Mouse (Mus musculus) urinary bladder, adult 18-20 months (tissue): ENCODE data around the gene Fam114a2.
"Not testable (repeated sequence)": the region's sequence is repeated elsewhere in the genome, so short reads cannot be mapped to it uniquely, and the experiment has no call there.

ENCODE experiments used
- DNase-seq, 2 experiments: peaks; one replicate each; pipeline ENCODE4 v3.0.0; 2022; ENCODE audit warnings: low spot score in 2 of 2, mixed read lengths in 2 of 2

Gene Fam114a2

GRCm38 (mm10) chr11:57518091-57518750, at the start of gene Fam114a2, which contains the start of gene Mfap3:
Gene Fam114a2 (minus strand): TSS chr11:57518617.
Gene Mfap3 (plus strand): TSS chr11:57518664.
- peak; percentile 84 to 95 for DNase-seq

DNA sequence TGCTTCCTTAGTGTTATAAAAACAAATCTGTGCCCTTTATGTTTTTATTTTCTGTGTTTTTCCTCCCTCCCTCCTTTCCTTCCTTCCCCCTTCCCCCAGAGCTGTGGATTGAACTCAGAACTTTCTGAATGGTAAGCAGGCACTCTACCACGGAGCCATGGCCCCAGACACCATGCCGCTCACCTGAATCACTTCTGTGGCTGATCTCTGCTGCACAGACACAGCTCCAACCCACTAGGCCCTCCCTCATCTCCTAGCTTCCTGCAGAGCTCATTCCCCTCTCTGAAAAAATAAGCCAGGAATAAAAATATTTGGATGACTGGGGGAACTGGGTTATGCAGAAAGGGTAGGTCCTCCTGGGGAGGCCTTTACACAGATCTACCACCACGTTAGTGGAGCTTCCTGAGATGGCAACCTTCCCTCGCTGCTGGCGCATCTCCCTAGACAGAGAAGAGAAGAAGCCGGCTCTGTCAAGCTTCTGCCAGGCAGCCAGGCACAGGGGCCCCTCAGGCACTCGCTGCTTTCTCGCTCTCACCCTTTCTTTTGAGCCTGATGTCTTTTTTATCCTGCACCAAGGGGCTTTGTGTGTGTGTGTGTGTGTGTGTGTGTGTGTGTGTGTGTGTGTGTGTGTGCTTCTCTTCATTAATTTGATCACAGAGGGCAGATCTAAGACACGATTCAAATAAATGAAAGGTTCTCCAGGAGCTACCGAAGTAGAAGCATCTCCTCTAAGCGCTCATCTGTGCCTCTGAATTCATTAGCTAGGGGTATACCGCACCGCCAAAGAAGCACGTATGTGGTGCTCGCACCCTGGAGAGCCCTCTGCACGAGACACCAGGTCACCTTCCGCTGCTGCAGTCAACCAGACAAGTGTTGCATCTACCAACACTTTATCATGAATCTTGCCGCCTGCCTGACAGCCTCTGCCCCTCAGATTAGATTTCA, 47.9 kb upstream of the Fam114a2 start:
- DNase-seq = no peak

DNA sequence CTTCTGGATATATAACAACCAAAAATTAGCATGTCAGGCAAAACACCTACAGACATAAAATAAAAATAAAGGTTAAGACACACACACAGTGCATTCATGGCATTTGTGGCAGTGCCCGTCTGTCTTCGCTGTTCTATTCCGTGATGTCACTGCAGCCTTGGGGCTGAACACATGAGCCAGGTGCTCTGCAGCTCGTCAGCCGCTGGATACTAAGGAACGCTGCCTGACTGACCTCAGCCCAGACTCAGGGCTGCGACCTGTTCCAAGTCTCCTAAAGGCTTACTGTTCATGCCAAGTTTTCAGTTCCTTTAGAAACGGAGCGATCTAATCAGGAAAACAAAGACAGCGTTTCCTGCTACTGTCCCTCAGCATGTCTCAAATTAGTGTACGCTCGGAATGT, 46.1 kb upstream of the Fam114a2 start:
- no peak for DNase-seq

DNA sequence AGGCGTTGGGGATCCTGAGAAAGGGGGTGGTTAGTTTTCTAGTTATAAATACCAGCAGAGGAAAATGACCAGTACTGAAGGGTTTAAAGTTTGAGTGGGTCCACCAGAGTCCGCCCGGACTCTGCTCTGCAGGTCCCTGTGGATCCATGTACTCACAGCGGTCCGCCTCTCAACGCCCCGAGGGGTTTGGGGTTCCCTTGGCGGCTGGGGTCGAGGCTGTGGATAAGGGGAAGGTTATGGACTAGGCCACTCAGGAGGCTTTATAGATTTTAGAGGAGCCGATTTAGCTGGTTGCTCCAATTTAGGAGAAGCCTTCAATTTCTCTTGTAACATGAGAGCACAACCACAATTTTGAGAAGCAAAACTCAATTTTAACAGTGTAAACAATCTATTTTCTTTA, 39.5 kb upstream of the Fam114a2 start:
- not testable (repeated sequence) for DNase-seq

GRCm38 (mm10) chr11:57553015-57553780, 34.8 kb upstream of the Fam114a2 start:
- DNase-seq = no peak

DNA sequence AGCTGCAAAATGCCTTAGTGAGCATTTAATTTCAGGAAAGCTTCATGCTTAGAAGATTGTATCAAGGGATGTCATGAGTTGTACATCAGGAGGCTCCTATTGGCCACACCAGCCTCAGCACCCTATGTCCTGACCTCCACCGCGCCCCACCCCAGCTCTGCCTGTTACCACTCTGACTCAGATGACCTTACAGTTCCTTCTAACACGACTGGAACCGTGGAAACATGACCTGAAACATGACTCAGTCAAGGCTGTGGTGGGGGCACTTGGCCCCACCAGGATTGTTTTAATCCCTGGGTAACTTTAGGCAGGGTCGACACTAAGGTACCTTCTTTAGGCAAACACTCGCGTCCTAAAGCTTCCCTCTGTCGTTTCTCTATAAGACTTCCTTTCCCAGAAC, 32.6 kb upstream of the Fam114a2 start:
- DNase-seq = no peak

DNA sequence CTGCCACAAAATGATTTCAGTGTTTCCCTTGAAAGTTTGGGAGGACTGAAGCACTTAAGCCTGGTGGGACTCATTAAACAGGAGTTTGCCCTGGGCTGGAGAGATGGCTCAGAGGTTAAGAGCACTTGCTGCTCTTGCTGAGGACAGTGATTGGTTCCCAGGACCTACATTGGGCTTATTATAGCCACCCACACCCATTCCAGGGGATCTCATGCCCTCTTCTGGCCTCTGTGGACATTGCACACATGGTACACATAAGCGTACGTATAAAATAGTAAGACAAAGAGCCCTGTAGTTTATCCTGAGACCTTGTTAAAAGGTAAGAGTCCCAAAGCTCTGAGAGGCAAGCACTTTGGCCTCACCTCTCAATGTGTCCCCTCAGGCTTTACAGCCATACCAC, 31.8 kb upstream of the Fam114a2 start:
- no peak for DNase-seq

DNA sequence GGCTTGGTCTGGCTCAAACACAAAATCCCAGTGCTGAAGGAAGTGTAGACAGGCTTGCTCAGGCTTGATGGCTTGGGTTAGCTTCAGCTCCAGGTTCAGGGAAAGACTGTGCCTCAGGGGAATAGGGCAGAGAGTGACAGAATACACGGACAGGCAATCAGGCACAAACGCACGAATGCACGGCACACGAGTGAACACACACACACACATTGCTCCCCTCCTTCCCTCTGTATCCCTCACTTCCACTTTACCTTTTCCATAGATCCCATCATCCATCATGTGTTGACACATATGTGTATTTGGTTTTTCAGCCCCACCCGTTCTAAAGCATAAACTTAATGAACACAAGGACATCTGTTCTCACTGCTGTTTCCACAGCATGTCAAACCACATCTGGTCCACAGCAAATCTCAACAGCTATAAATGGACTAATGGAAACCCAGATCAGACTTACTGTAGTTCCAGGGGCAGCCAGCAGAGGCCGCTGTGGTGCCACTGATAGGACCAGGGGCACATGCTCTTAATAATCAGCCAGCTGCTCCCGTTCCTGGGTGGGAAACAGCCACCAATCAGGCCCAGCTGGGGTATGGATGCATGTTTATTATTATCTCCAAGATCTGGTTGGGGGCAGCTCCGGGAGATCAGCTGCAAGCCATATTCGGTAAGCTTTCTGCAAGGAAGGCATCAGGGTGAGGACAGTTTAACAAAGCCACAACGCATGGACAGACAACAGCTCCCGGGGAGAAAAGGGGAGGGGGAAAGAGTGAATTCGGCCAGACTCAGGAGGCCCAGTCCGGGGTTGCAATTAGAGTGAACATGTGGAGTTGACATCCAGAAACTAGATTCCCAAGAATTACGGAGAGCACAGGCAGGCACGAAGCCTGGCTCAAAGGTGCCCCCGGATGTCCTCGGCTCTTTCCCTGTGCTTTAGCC, 30.5 kb upstream of the Fam114a2 start:
- DNase-seq = peak; percentile 44 to 75

- no peak for DNase-seq
These were observed 22.3 kb upstream of the Fam114a2 start for GRCm38 (mm10) chr11:57540681-57541080.

GRCm38 (mm10) chr11:57539841-57540418, 21.5 kb upstream of the Fam114a2 start:
- no peak for DNase-seq

GRCm38 (mm10) chr11:57535912-57536311, 17.5 kb upstream of the Fam114a2 start:
- no peak for DNase-seq

GRCm38 (mm10) chr11:57532306-57532705, 13.9 kb upstream of the Fam114a2 start:
- DNase-seq = no peak

- no peak for DNase-seq
These were observed 13.0 kb upstream of the Fam114a2 start for GRCm38 (mm10) chr11:57531300-57531950.

DNA sequence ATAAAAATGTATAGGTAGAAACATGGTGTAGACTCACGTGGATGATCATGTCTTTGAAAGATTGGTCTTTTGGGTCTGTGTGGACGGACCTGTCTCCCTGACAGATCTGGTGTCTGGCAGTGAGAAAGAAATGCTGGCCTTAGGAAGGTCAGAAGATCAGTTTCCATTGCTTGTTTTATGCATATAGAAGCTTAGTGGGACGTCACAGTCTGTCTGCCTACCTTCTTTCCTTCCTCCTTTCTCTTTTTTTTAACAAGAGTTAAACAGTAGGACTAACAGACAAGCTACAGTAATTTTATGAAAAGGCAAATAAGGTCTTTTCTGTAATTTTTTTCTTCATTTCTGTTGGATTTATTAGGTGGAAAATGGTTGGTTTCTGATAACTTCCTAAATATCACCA, 10.7 kb upstream of the Fam114a2 start:
- DNase-seq = no peak

DNA sequence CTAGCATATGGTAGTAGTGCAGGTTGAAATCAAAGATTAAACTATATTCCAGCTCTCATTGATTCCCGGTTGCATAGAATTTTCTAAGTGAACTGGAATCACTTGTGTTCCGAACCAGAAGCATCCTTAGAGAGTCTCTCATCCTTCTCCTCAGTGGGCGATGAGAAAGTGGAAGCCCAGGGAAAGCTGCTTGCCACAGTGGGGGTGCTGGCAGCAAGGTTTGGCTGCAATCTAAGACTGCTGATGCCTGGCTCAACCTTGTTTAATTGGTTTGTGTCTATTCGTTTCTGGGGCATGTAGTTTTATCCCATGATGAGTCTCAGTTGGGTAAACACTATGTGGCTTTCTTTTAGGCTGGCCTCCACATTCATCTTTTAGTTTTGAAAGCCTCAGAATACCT, 9.1 kb upstream of the Fam114a2 start:
- DNase-seq = no peak

- DNase-seq = no peak
These were observed 7.5 kb upstream of the Fam114a2 start for GRCm38 (mm10) chr11:57525900-57526299.

DNA sequence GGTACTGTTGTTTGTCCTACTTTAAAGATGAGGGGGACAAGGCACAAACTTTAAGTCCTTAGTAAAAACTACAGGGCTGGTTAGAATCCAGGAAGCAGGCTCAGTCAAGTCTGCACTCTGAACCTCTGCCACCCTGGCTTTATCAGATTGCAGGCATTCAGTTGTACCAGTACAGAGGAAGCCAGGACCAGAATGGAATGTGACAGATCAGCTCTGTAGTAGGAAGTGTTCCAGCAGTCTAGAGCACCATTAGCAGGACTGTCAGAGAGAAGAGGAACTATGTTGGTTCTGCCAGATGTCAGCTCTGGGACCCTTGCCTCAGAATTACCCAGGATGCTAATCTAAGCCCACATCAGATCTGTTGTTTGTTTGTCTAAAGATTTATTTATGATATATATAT, 6.2 kb upstream of the Fam114a2 start:
- no peak for DNase-seq

DNA sequence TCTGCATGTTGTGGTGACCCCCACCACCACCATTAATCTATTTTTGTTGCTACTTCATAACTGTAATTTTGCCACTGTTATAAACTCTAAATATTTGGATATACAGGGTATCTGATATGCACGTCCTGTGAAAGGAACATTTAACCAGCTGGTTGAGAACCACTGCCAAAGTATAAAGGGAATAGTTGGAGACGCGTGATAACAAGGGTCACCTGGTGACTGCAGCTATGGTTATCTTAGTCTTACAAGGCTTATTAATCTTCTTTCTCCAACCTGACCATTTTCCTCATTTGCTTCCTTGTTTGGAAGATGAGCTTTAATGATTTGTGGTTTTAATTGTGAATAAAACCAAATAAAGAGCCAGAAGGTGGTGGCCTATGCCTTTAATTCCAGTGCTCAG, 5.0 kb upstream of the Fam114a2 start:
- no peak for DNase-seq

- no peak for DNase-seq
These were observed 3.6 kb upstream of the Fam114a2 start for GRCm38 (mm10) chr11:57522046-57522445.

DNA sequence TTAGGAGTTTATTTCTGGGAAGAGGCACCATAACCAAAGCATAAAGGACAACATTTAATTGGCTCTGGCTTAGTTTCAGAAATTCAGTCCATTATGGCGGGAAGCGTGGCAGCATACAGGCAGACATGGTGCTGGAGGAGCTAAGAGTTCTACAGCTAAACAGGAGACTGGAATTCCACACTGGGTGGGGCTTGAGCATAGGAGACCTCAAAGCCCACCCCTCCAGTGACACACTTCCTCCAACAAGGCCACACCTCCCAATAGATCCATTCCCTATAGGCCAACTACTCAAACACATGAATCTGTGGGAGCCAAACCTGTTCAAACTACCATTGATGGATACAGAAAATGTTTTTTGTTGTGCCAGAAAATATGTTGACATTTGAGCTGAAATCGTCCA, 2.8 kb upstream of the Fam114a2 start:
- DNase-seq = no peak
